Mouse (Mus musculus) spleen, embryonic (tissue): Measurements from ENCODE around the gene Eps8l1.

Experiments
- CTCF ChIA-PET: fragments of 350-600 bp; sonication (Branson Sonifier 250); formaldehyde crosslinking; loops from one replicate; lab custom pipeline; 2022; lab: Charles Lee

The Eps8l1 gene

DNA sequence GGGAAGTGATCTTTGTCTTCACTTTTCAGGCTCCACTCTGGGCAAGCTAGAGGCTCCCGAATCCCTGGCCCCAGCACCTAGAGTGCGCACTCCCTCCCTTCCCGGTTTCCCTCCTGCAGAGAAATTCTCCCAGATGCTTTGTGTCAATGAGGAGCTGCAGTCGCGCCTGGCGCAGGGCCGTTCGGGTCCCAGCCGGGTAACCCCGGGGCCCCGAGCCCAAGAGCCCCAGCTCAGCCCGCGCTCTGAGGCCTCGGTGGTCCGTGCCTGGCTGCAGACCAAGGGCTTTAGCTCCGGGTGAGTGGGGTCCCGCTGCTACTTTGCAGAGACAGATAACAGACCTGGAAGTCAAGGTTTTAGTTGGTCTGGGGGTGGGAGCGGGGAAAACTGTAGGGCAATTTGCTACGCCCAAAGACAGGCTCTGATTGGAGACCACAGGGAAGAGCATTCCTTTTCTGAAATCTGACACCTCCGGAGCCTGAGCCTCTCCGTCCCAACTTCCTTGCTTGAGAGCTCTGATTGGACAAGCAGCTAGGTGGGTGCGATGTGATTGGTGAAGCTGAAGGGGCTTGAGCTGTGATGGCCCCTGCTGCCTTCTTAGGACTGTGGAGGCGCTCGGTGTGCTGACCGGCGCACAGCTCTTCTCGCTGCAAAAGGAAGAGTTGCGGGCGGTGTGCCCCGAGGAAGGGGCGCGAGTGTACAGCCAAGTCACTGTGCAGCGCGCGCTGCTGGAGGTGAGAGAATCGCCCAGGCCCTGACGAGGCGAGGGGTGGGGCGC is 17.7 kb downstream of the Eps8l1 start:
- CTCF ChIA-PET, result interaction anchor here (0.5 to 1.3 kb wide), 2 partner anchors 15 to 22 kb away, joined by 3 to 7 read pairs; no protein-coding TSS in a partner anchor

DNA sequence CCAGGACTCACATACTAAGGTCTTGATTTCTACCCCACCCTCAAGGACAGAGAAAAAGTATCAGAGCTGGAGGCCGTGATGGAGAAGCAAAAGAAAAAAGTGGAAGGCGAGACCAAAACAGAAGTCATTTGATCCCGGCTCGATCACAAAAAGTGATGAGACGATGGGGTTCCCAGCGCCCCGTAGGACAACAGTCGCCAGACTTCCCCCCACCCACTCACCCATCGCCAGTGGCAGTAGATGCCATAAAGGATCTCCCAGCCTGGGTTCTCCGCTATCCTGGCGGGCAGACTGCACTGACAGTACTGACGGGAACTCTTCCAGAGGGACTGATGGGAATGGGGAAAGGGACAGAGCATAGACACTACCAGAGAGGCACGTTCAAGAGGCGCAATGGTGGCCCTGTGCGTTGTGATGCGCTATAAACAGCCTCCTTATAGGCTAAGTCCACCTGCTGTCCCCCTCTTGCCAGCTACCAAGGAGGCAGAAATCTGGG is 18.4 kb downstream of the Eps8l1 start:
- CTCF ChIA-PET, result no interaction called here

DNA sequence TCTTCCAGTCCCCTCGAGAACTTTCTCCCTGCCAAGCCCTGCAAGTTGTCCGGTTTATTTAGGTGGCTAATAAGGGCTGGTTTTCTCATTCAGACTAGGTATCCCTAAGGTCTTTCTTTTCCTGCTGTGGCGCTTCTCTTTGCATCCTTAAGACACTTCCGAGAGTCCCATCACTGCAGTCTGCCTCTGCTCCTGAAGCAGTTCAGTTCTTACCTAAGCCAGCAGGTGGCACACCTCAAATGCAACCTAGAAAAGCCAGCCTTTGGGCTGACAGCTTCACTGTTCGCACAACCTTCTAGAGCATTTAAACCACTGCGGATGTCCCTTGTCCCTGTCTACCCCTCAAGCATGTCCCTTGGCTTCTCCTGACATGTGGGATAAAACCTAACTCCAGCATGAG is 19.2 kb downstream of the Eps8l1 start:
- CTCF ChIA-PET, result no interaction called here

DNA sequence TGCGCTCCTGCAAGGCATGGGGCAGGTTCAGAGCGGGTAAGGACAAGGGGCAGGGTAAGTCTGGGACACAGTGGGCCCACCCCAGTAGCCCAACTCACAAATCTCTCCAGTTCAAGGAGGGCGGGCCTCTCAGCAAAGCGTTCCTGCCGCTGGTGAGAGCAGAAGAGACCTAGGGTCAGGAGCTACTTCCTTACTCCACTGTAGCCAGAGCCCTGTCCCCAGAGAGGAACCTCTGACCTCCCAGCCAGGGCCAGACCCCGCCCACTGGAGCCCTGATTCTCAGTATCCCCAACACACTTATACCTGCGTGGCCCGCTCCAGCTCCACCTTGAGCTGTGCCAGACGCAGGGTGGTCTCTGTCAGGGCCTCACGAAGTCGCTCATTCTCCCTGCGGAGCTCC is 21.8 kb downstream of the Eps8l1 start:
- CTCF ChIA-PET, result no interaction called here

DNA sequence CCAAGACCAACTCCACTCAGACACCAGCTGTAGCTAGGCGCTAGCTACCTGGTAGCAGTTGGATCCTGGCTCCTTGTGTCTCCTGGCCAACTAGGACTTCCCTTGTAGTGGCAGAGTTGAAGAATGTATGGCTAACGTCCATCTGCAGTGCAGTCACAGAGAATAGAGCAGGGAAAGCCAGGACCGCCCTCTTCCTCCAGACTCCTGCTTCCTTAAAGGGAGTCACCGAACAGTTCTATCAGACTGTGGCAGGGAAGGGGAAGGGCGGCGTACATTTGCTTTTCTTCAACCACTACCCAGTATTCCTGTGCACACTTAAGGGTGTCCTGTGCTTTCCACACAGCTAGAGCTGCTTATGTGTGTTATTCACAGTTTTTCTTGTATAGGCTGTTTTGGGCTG is 30.8 kb downstream of the Eps8l1 start:
- CTCF ChIA-PET, result no interaction called here

DNA sequence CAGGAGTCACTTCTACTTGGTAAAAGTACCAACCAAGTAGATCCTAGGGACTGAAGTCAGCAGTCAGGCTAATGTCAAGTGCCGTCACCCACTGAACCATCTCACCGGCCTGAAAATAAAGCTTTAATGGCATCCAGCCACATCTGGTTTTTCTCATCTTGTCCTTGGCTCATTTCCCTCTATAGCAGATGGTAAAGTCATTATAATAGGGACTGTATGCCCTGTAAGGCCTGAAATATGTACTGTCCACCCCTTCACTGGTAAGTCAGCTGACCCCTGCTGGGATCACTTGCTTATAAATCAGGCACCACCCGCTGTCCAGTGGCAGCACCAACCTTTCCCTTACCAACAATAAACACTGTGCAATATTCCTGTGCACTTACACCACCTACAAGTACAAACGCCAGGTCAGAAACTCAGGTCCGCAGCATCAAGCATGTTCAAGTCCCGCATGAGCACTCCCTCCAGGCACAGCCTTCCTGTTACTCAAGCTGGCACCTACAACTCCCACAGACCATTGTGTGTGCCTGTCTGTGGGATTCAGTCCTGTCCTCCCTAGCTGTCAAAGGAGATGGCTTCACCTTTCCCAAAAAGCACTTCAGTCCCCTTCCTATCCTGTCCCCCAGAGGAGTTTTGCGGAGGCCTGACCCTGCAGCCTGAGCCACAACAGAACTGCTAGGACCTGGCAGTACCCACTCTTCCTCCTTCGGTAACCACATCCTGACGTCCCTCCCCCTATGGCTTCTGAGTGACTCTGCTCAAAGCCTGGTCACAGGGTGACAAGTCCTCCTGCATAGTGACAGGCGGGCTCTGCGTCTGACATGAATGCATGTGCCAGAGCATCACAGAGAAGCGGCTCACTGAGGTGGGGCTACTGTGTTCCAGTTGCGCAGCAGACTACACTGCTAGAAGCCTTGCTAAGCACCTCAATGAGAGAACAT is 32.1 kb downstream of the Eps8l1 start:
- CTCF ChIA-PET, result interaction anchor here (0.7 kb wide), 1 partner anchor 506 kb away, joined by 4 read pairs; no protein-coding TSS in a partner anchor

DNA sequence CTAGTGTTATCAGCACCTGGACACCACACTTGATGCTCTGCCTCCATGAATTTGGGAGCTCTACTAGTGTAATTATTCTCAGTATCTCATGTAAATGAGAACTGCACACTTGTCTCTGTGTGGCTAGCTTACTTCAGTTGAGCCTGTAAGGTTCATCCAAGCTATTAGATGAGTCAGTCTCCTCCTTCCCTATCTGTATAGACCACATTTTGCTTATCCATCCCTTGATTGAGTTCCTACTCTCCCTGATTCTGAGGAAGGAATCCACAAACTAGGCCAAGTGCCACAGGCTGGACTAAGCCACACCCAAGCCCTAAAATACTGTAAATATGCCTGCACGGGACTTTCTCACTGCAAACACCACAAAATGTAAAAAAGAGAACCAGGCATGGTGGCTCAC is 33.5 kb downstream of the Eps8l1 start:
- CTCF ChIA-PET, result interaction anchor here (1.0 kb wide), 1 partner anchor 16 kb away, joined by 3 read pairs; no protein-coding TSS in a partner anchor

DNA sequence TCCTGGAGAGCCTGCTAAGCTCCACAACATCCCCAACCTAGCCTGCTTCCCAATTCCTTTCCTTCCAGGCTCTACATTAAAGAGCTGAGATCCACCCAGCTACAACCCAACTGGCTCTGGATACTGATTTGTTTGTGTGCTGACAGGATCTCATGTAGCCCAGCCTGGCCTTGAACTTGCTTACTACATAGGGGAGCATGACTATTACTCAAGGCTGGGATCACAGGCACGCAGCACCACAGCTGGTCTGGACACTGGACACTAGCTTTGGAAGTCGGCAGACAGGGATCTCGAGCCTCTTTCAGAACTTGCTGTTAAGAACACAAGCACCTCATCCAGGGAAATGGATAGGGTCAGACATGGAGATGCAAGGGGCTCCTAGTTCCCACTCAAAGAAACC is 36.0 kb downstream of the Eps8l1 start:
- CTCF ChIA-PET, result no interaction called here

DNA sequence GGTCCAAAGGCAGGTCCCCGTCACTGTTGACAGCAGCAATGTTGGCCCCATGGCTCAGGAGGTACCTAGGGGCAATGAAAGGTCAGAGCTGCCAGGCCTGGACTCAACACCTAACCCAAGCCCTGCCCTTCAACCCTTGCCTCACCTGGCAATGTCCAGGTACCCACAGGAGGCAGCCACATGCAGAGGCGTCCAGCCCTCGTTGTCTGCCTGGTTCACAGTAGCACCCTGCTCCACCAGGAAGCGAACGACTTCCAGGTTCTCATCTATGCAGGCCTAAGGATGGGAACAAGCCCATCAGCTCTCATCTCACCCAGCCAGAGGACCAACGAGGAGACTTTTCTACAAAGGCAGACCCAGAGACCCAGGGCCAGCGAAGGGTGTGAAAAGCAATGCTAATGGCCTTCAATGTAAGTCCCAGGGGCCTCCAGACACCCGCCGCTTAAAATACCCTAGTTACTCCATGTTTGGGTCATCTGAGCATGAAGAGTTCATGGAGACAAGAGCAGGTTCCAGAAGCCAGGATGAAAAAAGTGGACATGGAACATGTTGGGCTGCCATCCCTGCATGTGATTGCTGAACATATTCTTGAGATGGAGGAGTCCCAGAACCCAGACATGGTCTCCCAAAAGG is 36.9 kb downstream of the Eps8l1 start:
- CTCF ChIA-PET, result interaction anchor here (1.0 kb wide), 1 partner anchor 12 kb away, joined by 4 read pairs; no protein-coding TSS in a partner anchor

DNA sequence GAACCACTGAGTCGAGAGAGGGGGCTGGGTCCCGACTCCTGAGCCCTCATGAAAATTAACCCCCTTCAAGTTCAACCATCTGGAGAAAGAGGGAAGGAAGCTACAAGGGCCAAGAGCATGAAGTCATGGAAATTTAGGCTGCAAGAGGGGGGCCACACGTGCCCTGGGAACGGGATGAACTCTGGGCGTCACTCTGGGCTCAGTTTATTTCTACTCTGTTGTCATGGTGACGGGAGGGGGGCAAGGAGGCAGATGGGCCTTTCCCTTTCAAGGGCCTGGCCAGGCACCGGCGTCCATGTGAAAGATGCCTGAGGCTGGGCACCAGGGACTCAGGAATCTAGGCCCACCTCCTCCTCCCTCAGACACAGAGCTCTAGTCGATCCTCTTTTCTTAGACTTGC is 37.8 kb downstream of the Eps8l1 start:
- CTCF ChIA-PET, result interaction anchor here (0.6 to 1.0 kb wide), 2 partner anchors 12 to 15 kb away, joined by 4 to 6 read pairs; no protein-coding TSS in a partner anchor

DNA sequence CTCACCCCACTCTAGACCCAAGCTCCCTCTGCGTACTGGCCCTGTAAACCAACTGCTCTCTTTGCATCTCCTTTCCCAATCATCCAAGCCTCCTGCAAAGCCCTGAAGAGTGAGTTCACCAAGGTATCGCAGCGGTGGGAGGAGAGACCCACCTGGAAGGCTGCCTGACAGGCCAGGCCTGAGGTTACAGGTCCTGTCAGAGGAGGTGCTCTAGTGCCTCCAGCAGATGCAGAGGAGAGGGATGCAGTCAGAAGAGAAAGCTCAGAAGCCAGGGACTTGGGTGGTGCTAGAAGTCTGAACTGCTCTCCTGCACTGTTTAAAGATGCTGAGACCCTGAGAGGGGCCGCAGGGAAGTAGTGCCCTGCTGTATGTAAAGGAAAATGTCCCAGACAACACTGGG is 38.6 kb downstream of the Eps8l1 start:
- CTCF ChIA-PET, result no interaction called here

DNA sequence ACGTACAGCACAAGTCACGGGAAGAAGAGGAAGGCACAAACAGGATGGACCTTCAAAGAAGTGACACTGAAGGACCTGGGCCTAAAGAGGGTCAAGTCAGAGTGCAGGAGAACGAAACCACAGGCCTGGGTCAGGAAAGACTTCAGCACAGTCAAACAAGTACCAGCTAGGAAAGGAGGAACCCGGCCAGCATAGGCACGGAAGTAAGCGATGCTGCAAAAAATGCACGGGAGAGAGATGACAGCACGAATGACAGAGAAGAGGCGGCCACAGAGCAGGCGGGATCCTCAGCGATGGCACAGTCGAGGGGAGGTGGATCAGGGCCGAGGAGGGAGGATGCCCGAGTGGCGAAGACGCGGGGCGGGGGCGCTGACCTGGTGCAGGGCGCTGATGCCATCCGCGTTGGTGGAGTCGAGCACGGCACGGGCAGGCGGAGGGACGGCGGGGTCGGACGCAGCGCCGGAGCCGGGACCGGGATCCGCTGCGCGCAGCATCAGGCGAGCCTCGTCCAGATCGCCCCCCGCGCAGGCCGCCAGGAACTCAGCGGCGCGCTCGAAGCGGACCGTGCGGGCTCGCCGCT is 40.5 kb downstream of the Eps8l1 start:
- CTCF ChIA-PET, result interaction anchor here (0.7 kb wide), 1 partner anchor 23 kb away, joined by 7 read pairs; no protein-coding TSS in a partner anchor

DNA sequence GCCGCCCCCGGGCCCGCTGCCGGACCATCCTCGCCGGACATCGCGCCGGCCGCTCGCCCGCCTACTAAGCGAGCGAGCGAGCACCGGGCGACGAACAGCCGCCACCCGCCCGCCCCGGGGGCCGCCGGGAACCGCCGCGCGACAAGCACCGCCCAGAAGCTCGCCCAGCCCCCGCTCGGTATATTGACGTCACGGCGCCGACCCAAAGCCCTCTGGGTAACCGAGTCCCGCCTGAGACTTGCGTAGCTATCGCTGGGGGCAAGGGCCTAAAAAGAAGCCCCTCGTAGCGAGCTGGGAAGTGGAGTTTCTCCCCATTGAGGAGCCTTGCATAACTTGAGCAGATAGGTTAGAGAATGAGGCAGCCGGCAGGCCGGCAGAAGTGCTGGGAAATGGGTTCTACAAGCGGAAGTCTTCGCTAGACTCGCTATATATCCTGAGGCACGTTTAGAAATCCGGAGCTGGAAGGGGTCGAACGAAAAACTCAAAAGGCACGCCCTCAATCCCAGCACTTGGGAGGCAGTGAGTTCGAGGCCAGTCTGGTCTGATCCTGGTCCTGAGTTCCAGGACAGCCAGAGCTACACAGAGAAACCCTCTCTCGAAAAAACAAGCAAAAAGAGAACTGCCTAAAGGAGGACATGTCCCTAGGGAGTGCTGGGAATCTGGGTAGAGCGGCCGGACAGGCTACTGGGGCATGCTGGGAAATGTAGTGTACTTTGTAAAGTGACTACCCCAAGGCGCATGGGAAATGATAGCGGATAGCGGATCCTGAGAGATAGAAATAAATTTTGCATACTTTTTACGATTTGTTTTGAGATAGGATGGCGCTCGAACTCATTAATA is 41.3 kb downstream of the Eps8l1 start, which contains the start of gene Ppp1r12c:
TSS of gene Ppp1r12c (minus strand) at position 123 of the 840 bp plus-strand sequence.
- CTCF ChIA-PET, result no interaction called here

DNA sequence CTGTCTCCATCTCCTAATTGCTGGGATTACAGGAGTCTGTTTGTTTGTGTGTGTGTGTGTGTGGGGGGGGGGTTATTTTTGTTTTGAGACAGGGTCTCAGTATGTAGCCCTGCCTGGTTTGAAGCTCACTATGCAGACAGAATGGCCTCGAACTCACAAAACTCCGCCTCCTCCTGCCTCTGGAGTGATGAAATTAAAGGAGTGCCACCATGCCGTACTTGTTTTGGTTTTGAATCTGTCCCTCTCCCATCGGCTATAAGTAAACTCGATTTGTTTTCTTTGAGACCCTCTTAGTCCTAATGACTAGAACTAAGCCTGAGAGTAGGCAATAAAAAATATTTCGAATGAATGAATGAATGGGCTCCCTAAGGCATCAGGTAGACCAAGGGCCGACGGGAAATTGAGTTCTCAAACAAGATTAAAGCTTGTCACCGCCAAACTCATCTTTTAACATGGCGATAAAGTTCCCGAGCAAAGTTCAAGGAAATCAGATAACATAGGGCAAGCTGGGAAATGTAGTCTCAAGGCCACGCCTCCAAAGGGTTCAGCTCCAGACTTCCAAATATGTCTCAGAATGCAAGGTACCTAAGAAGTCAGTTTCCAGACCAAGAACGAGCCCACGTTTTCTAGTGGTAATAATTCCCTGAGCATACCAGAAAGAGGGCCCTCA is 42.1 kb downstream of the Eps8l1 start:
- CTCF ChIA-PET, result no interaction called here

DNA sequence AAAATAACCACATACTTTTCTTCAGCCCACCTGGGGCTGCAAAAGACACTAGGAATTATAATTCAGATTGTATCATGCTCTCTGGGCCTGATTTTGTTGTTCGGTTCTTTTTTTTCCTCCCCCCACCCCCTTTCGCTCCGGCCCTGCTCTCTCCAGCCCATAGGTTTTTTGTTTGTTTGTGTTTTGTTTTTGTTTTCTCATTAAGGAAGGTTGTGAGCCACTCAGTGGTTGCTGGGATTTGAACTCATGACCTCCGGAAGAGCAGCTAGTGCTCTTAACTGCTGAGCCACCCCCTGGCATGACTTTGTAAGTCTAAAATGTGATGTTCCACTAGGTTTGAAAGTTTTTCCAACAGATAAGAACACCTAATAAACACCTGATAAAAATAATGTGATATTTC is 42.6 kb downstream of the Eps8l1 start:
- CTCF ChIA-PET, result no interaction called here

DNA sequence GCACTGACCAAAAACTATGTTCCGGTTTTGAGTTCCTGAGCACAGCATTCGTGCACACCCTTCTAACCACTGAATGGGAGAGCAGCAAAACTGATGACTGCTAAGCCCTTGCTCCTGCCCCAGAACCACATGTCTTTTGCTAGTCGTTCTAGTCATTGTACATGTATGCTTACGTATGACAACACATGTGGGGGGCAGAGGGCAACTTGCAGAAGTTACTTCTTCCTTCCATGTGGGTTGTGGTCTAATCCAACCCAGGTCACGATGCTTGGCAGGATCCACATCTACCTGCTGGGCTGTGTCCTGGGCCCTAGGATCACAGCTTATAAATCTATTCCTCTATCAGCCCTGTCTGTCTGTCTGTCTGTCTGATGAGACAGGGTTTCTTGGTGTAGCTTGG is 43.4 kb downstream of the Eps8l1 start:
- CTCF ChIA-PET, result no interaction called here

DNA sequence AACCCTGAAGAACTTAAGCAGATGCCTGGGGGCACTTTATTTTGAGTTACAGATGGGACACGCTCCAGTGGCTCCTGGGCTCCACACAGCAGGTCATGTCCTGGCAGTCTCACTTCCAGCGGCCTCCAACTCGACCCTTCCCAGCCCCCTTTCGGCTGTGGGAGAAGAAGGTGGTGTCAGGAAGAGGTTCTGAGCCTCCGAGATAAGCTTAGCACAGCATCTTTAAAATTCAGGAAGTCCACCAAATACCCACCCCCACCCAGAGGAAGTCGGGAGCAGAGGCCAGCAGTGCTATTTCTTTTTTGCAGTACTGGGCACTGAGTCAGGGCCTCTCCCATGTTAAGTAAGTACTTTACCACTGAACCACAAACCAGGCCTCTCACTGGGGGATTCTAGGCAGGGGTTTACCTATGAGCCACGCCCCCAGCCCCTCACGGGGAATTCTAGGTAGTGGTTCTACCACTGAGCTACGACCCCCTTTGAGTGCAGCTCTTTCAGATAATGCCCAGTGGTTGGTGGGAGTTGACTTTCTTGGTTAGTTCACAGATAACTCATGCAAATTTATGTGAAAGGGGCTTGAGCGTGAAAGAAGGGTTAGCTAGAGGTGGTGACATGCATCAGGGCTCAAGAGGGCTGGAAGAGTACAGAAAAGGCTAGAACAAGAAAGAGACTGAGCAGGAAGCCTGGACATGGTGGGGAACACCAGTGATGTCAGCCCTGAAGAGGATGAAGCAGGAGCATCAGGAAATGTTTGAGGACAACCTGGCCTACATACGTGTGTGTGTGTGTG is 44.4 kb downstream of the Eps8l1 start:
- CTCF ChIA-PET, result no interaction called here

DNA sequence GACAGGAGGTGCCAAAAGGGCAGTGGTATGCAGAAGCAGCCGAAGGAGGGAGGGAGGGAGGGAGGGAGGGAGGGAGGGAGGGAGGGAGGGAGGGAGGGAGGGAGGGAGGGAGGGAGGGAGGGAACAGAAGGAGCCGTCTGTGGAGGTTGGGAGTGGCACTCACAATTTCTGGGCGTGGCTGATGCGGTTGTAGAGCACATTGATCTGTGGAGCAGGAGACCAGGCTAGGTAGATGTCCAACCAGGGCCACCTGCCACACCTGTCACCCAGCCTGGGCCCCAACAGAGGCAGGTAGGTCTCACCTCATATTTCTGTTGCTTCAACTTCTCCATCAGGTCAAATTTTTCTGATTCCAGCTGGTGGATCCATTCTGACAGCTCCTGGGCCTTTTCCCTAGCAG is 46.7 kb downstream of the Eps8l1 start:
- CTCF ChIA-PET, result no interaction called here
